Mouse (Mus musculus) forebrain, embryonic 14.5 days (tissue): ENCODE measurements around the gene Gm14434. TPM values are rescaled to one million over a fixed set of nuclear protein-coding genes. Genes with fewer than 3 reads are reported as not detected.
"Not testable (repeated sequence)": the region's sequence is repeated elsewhere in the genome, so short reads cannot be mapped to it uniquely, and the experiment has no call there.

Experiments
- ATAC-seq: fragments of 200-750 bp; cut with Nextera tagmentation; 2 replicates; pipeline ENCODE4 v1.8.0; 2017; ENCODE audit warnings: mild to moderate bottlenecking, moderate library complexity
- DNase-seq: peaks from one replicate; pipeline ENCODE4 v3.0.0-alpha.2; 2015; ENCODE audit warnings: low spot score
- H3K27ac ChIP-seq: fragments of 300-500 bp; sonication (generic); 2 replicates; pipeline ENCODE4 v1.5.1; 2014; ENCODE audit warnings: low read depth, mild to moderate bottlenecking, control low read depth, low read length, moderate library complexity
- H3K27me3 ChIP-seq: fragments of 300-500 bp; sonication (generic); replicated peaks from 2 replicates; pipeline ENCODE4 v1.6.1; 2014; ENCODE audit warnings: low read length, control low read depth, mixed read lengths; ENCODE audit not compliant: control insufficient read depth, insufficient read depth
- H3K36me3 ChIP-seq: fragments of 300-500 bp; sonication (generic); 2 replicates; pipeline ENCODE4 v1.6.1; 2014; ENCODE audit warnings: low read length, control low read depth; ENCODE audit not compliant: control insufficient read depth, insufficient read depth
- H3K4me1 ChIP-seq: fragments of 300-500 bp; sonication (generic); 2 replicates; pipeline ENCODE4 v1.6.1; 2014; ENCODE audit warnings: antibody characterized with exemption, low read length, control low read depth; ENCODE audit not compliant: control insufficient read depth, insufficient read depth
- H3K4me2 ChIP-seq: fragments of 300-500 bp; sonication (generic); 2 replicates; pipeline ENCODE4 v1.6.1; 2014; ENCODE audit warnings: mild to moderate bottlenecking, control low read depth, low read length
- H3K4me3 ChIP-seq: fragments of 300-500 bp; sonication (generic); 2 replicates; pipeline ENCODE4 v1.5.1; 2014; ENCODE audit warnings: low read depth, low read length, control low read depth
- H3K9ac ChIP-seq: fragments of 300-500 bp; sonication (generic); 2 replicates; pipeline ENCODE4 v1.6.1; 2014; ENCODE audit warnings: mild to moderate bottlenecking, low read length, control low read depth, moderate library complexity
- H3K9me3 ChIP-seq: fragments of 300-500 bp; sonication (generic); replicated peaks from 2 replicates; pipeline ENCODE4 v1.6.1; 2016; ENCODE audit warnings: low read length, control low read depth, mixed read lengths; ENCODE audit not compliant: control insufficient read depth
- WGBS: fragments of 180-500 bp; shearing (Covaris S2); extraction: QIAGEN DNeasy Blood & Tissue Kit; methylation state at CpG from one replicate; pipeline ENCODE4 v1.1.7; 2014; 5-methylcytosine and 5-hydroxymethylcytosine counted together
- polyA plus RNA-seq: library from polyadenylated mRNA; unstranded; fragments of >200 nt; fragmentation: Nextera tagmentation; extraction: Ambion mirVana; gene quantifications from 2 replicates; pipeline ENCODE4 v1.2.1, GENCODE M21; 2014

Gm14434 gene
- 28.0 and 29.1 TPM in 2 replicates for polyA plus RNA-seq

GRCm38 (mm10) chr2:176486683-176487082 is at the start of gene Gm14434:
Gene Gm14434 (minus strand): TSS chr2:176486783.
- not testable (repeated sequence) for H3K9ac ChIP-seq, DNase-seq, H3K9me3 ChIP-seq, ATAC-seq, H3K27ac ChIP-seq, H3K4me3 ChIP-seq, H3K4me1 ChIP-seq, H3K36me3 ChIP-seq, H3K27me3 ChIP-seq, H3K4me2 ChIP-seq
- WGBS = no CpG with 5 or more reads among the region's 4 CpGs

DNA sequence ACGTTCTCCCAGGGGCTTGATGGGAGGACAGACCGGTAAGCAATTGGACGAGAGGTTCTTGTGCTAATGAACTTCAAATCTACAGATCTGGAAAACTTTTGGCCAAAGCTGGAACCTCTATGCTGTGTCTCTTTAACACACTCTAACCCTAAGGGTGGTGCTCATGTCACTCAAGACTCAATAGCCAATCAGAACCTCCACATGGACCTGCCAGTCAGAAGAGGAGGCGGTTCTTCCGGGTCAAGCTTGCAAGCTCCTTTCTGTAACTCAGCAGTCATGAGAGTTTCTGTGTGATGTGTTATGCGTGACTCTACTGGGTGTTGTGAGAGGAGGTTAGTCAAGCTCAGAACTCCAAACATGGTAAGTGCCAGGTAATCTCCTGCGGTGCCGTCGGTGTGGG is 34.2 kb upstream of the Gm14434 start, which contains the start of gene Zfp967:
Zfp967 (plus strand) TSS at position 301 of the 400 bp plus-strand sequence.
- H3K36me3 ChIP-seq, H3K27me3 ChIP-seq, H3K9me3 ChIP-seq, ATAC-seq, H3K4me2 ChIP-seq, H3K4me1 ChIP-seq, H3K4me3 ChIP-seq, H3K9ac ChIP-seq, DNase-seq, H3K27ac ChIP-seq: not testable (repeated sequence)
- no CpG with 5 or more reads among the region's 9 CpGs for WGBS

DNA sequence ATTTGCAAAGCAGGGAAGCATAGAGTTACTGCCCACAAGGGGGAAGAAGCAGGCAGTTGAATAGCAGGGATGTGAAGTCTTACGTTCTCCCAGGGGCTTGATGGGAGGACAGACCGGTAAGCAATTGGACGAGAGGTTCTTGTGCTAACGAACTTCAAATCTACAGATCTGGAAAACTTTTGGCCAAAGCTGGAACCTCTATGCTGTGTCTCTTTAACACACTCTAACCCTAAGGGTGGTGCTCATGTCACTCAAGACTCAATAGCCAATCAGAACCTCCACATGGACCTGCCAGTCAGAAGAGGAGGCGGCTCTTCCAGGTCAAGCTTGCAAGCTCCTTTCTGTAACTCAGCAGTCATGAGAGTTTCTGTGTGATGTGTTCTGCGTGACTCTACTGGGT is 63.3 kb downstream of the Gm14434 start, which contains the start of gene Gm14435:
Gm14435 (plus strand) TSS at position 301 of the 400 bp plus-strand sequence.
- H3K4me2 ChIP-seq, H3K4me1 ChIP-seq, H3K9ac ChIP-seq, ATAC-seq, H3K4me3 ChIP-seq, DNase-seq, H3K9me3 ChIP-seq, H3K27ac ChIP-seq, H3K27me3 ChIP-seq, H3K36me3 ChIP-seq: not testable (repeated sequence)
- WGBS = no CpG with 5 or more reads among the region's 6 CpGs

Other genes starting within 250 kb of the Gm14434 start
- not detected in 2 replicates for gene Gm11009, start 167.3 kb downstream of the Gm14434 start, polyA plus RNA-seq
- 9.0 and 13.8 TPM in 2 replicates for gene Gm14435, start 63.2 kb downstream of the Gm14434 start, polyA plus RNA-seq
- gene Zfp967, start 34.3 kb upstream of the Gm14434 start, polyA plus RNA-seq = not detected in 2 replicates
- gene Gm14308, start 149.6 kb upstream of the Gm14434 start, polyA plus RNA-seq = 18.7 and 19.8 TPM in 2 replicates
- gene Zfp973, start 183.7 kb upstream of the Gm14434 start, polyA plus RNA-seq = 10.9 and 11.1 TPM in 2 replicates
- 44.0 and 46.8 TPM in 2 replicates for gene Gm14305, start 221.5 kb upstream of the Gm14434 start, polyA plus RNA-seq